Mouse (Mus musculus) midbrain, embryonic 12.5 days (tissue): ENCODE results near the gene Arl15. TPM values are rescaled to one million over a fixed set of nuclear protein-coding genes. Genes with fewer than 3 reads are reported as not detected.
"Not testable (repeated sequence)": the region's sequence is repeated elsewhere in the genome, so short reads cannot be mapped to it uniquely, and the experiment has no call there.

Source experiments
- ATAC-seq: fragments of 200-750 bp; cut with Nextera tagmentation; 2 replicates; pipeline ENCODE4 v1.8.0; 2017; ENCODE audit warnings: low read depth, moderate TSS enrichment, moderate library complexity; ENCODE audit not compliant: low FRiP score
- H3K27ac ChIP-seq: fragments of 300-500 bp; sonication (generic); replicated peaks from 2 replicates; pipeline ENCODE4 v1.5.1; 2016; ENCODE audit warnings: mild to moderate bottlenecking
- H3K27me3 ChIP-seq: fragments of 300-500 bp; sonication (generic); 2 replicates; pipeline ENCODE4 v1.6.1; 2016; ENCODE audit warnings: mild to moderate bottlenecking
- H3K36me3 ChIP-seq: fragments of 300-500 bp; sonication (generic); 2 replicates; pipeline ENCODE4 v1.6.1; 2016
- H3K4me1 ChIP-seq: fragments of 300-500 bp; sonication (generic); 2 replicates; pipeline ENCODE4 v1.6.1; 2016
- H3K4me2 ChIP-seq: fragments of 300-500 bp; sonication (generic); replicated peaks from 2 replicates; pipeline ENCODE4 v1.6.1; 2016; ENCODE audit warnings: mild to moderate bottlenecking, moderate library complexity
- H3K4me3 ChIP-seq: fragments of 300-500 bp; sonication (generic); 2 replicates; pipeline ENCODE4 v1.5.1; 2016; ENCODE audit warnings: mild to moderate bottlenecking
- H3K9ac ChIP-seq: fragments of 300-500 bp; sonication (generic); replicated peaks from 2 replicates; pipeline ENCODE4 v1.6.1; 2016; ENCODE audit warnings: mild to moderate bottlenecking, moderate library complexity
- H3K9me3 ChIP-seq: fragments of 300-500 bp; sonication (generic); 2 replicates; pipeline ENCODE4 v1.6.1; 2016; ENCODE audit warnings: mild to moderate bottlenecking
- WGBS: fragments of 180-500 bp; shearing (Covaris S2); methylation state at CpG from one replicate; pipeline ENCODE4 v1.1.7; 2016; 5-methylcytosine and 5-hydroxymethylcytosine counted together
- polyA plus RNA-seq: library from polyadenylated mRNA; unstranded; fragments of >200 nt; fragmentation: Nextera tagmentation; extraction: Ambion mirVana; gene quantifications from 2 replicates; pipeline ENCODE4 v1.2.1, GENCODE M21; 2016

The Arl15 gene
- polyA plus RNA-seq, 1 experiment from 2014 or later, result 13.2 TPM

DNA sequence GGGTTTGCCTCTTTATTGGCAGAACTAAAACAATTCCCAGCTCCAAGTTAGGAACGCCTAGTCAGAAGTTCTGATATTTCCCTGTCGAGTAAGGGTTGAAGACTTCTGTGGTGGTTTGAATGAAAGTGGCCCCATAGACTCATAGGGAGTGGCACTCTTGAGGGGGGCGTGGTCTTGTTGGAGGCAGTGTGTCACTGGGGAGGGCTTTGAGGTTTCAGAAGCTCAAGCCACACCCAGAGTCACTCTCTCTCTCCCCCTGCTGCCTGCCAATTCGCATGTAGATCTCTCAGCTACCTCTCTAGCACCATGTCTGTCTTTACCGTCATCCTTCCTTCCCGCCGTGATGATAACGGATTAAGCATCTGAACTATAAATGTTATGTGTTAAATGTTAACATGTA is 19.5 kb upstream of the Arl15 start:
- 87% methylated on average over 8 of the region's 8 CpGs for WGBS

DNA sequence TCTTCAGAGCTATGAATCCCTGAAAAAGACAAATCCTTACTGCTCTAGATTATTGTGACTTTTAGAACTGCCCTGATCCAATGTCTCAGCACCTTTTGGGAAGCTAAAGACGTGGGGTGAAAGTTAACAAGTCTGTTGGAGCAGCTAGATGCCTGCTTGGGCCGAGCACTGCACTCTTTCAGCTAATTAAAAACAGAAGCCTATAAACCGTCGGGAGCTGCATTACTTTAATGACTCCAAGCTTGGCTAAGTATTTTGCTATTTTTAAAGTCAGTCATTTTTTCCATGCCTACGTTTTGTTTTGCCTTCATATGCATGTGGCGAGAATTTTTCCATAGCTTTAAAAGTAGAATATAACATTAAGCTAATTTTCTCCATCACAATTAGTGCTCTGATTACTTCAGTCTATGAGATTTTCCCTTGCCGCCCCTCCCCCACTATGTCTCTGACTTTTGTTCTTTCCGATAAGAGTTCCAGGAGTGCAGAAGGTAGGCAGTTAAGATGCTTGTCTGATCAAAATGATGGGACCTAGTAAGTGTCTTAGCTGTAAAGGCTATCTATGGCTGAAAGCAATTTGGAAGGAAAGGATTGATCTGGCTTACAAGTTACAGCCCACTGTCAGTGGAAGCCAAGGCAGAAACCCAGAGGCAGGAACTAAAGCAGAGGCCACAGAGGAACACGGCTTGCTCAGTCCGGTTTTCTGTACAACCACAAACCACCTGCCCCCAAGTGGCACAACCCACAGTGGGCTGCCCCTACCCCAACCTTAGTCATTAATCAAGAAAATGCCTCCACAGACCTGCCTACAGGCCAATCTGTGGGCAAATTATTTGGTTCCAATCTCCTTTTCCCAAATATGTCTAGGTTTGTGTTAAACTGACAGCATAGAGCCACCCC is 18.8 kb upstream of the Arl15 start:
- Histone ChIP-seq H3K4me3 (no peak overlapping the region), H3K9ac (no peak overlapping the region), H3K4me1 (no peaks in the 10 kb centered on the region), H3K27me3 (no peaks in the 10 kb centered on the region), H3K36me3 (no peaks in the 10 kb centered on the region), H3K9me3 (no peaks in the 10 kb centered on the region), H3K4me2 (no peak overlapping the region), H3K27ac (no peak overlapping the region)
- WGBS, result 82% methylated on average over 10 of the region's 10 CpGs
- no peak for ATAC-seq

More for the DNA sequence above, 19.5 kb upstream of the Arl15 start:
- no peak overlapping the region for H3K27ac ChIP-seq
- no peaks in the 10 kb centered on the region for H3K9me3 ChIP-seq
- no peak for ATAC-seq
- H3K4me2 ChIP-seq, result no peak overlapping the region
- H3K27me3 ChIP-seq, result no peaks in the 10 kb centered on the region
- H3K4me3 ChIP-seq, result no peak overlapping the region
- H3K36me3 ChIP-seq, result no peaks in the 10 kb centered on the region
- no peak overlapping the region for H3K9ac ChIP-seq
- H3K4me1 ChIP-seq, result no peaks in the 10 kb centered on the region

DNA sequence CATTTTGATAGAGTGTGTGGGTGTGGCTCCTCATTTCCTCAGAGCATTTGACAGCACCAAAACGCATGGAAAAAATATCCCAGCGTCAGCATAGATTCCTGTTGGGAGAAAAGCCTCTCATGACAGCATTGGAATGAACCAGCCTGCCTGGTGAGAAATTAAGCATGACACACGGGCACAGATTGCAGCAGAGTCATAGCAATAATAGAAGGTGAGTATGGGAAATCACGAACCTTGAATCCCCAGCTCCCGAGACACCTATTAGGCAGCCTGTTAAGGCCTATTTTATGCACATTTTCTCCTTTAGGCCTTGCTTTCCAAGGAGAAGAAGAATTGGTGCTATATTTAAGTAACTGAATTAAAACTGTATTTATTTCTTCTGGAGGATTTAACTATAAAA is 8.5 kb upstream of the Arl15 start:
- Histone ChIP-seq H3K4me3 (no peak overlapping the region), H3K9ac (no peak overlapping the region), H3K9me3 (no peaks in the 10 kb centered on the region), H3K36me3 (no peaks in the 10 kb centered on the region), H3K4me1 (peaks cover 3% of the 10 kb centered on the region; the same call in 1 of the 2 replicates), H3K27ac (no peak overlapping the region), H3K4me2 (no peak overlapping the region), H3K27me3 (no peaks in the 10 kb centered on the region)
- 89% methylated on average over 5 of the region's 5 CpGs for WGBS
- ATAC-seq, result no peak

DNA sequence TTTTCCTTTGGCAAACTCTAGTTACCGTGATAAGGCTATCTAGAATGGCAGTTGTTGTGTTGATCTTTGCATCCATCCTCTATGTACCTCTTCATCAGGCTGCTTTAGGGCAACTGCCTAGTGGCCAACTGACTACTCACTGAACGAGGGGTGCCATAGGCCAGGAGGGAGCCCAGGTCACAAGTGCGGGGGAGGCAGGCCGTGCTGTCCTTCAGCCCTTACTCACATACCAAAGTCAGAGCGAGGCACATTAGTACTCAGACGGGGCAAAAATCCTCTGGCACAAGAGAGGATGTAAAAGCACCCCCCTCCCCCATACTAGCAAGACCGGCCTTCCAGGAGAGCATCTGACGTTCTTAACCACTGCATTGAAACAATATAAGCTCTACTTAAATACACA is 7.2 kb upstream of the Arl15 start:
- Histone ChIP-seq H3K27ac (no peak overlapping the region), H3K4me2 (no peak overlapping the region), H3K9me3 (no peaks in the 10 kb centered on the region), H3K27me3 (no peaks in the 10 kb centered on the region), H3K9ac (no peak overlapping the region), H3K36me3 (no peaks in the 10 kb centered on the region), H3K4me3 (no peak overlapping the region), H3K4me1 (peaks cover 3% of the 10 kb centered on the region; the same call in 1 of the 2 replicates)
- ATAC-seq, result no peak
- WGBS, result 77% methylated on average over 8 of the region's 8 CpGs

DNA sequence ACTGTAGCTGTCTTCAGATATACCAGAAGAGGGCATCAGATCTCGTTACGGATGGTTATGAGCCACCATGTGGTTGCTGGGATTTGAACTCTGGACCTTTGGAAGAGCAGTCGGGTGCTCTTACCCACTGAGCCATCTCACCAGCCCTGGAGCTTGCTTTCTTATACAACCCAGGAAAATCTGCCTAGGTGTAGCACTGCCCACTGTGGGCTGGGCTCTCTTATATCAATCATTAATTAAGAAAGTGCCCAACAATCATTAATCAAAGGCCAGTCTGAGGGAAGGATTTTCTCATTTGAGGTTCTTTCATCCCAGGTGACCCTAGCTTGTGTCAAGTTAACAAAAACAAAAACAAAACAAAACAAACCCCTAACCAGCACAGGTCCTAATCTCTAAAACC is 4.3 kb upstream of the Arl15 start:
- H3K4me3 ChIP-seq, H3K9me3 ChIP-seq, H3K4me1 ChIP-seq, H3K36me3 ChIP-seq, H3K4me2 ChIP-seq, ATAC-seq, H3K27me3 ChIP-seq, H3K27ac ChIP-seq, H3K9ac ChIP-seq: not testable (repeated sequence)
- WGBS, result 91% methylated on average over 3 of the region's 3 CpGs

GRCm38 (mm10) chr13:113793637-113794036 is 668 bp upstream of the Arl15 start:
- H3K4me3 ChIP-seq, result peak overlapping the region; percentile 89
- H3K9ac ChIP-seq, result peak overlapping the region; percentile 78
- H3K4me1 ChIP-seq, result peaks cover 22% of the 10 kb centered on the region
- no peaks in the 10 kb centered on the region for H3K9me3 ChIP-seq
- WGBS, result 79% methylated on average over 9 of the region's 9 CpGs
- H3K36me3 ChIP-seq, result no peaks in the 10 kb centered on the region
- peak overlapping the region; percentile 63 for H3K4me2 ChIP-seq
- H3K27me3 ChIP-seq, result no peaks in the 10 kb centered on the region
- ATAC-seq, result no peak
- H3K27ac ChIP-seq, result peak overlapping the region; percentile 92

DNA sequence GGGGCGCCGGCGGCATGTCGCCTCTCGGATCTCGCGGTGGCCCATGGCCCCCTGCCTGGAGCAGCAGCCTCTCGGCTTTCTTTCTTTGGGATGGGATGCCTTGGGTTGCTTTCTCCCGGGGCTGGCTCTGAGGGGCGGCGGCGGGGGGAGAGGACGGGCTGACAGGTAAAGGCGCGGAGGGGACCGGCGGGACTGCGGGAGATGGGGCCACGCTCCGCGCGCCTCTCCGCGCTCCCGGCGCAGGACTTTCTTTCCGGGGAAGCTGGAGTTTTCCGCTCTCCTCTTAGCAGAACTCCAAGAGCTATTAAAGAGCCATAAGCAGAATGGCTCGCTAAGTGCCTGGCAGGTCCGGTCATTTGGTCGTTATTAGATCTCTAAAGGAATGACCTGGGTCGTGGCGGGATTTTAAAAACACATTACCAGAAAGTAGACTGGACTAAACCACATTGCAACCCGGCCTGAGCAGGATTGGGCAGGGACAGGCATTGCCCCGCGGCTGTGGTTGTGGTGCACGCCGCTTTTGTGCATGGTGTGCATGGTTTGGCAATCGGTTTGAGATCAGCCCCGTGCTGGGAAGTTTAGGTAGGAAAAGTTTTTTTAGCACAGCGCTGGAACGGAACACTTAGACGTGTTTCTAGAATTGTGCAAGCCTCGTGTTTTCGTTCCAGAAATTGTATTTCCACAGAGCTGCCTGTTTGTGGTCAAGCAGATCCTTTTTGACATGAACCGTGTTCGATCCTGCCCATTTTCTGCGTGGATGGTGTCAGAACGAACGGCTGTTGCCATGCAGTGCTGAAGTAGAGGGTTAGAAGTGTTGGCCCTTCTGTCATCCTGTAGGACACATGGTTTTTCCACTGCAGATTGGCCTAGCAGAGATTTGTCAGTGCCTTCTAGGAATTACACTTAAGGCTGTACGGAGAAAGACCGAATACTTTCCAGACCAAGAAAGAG is 675 bp downstream of the Arl15 start:
- Histone ChIP-seq H3K4me3 (peak overlapping the region; percentile 89), H3K9ac (peak overlapping the region; percentile 90), H3K4me2 (peak overlapping the region; percentile 72), H3K4me1 (peaks cover 22% of the 10 kb centered on the region), H3K27ac (peak overlapping the region; percentile 92), H3K9me3 (no peaks in the 10 kb centered on the region), H3K27me3 (no peaks in the 10 kb centered on the region), H3K36me3 (no peaks in the 10 kb centered on the region)
- peak; percentile 57 for ATAC-seq
- 2% methylated on average over 52 of the region's 52 CpGs for WGBS

- H3K4me2 ChIP-seq, result no peak overlapping the region
- no peaks in the 10 kb centered on the region for H3K9me3 ChIP-seq
- no peaks in the 10 kb centered on the region for H3K27me3 ChIP-seq
- 93% methylated on average over 6 of the region's 6 CpGs for WGBS
- H3K9ac ChIP-seq, result no peak overlapping the region
- no peak overlapping the region for H3K4me3 ChIP-seq
- no peak overlapping the region for H3K27ac ChIP-seq
- peaks cover 22% of the 10 kb centered on the region for H3K4me1 ChIP-seq
- no peak for ATAC-seq
- H3K36me3 ChIP-seq, result no peaks in the 10 kb centered on the region
Measured at GRCm38 (mm10) chr13:113797378-113797777, 3.1 kb downstream of the Arl15 start.

DNA sequence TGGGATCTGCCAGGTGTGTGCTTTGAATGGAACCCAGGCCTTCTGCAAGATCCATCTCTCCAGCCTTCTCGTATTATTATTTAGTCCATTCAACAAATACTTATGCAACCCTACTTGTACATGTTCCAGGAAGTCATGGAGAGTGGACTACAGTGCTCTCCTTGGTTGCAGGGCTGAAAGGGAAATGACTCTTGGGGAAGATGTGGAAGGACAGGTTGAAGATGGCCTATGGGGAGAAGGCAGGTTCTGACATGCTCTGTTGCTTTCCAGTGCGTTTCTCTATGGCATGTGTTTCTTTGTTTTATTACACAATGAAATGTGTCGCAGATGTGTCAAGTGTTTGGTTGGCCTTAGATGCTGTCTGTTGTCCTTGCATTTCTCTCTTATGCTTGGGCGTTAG is 5.1 kb downstream of the Arl15 start:
- WGBS, result 90% methylated on average over 4 of the region's 4 CpGs
- Histone ChIP-seq H3K4me3 (no peak overlapping the region), H3K9ac (no peak overlapping the region), H3K9me3 (no peaks in the 10 kb centered on the region), H3K27me3 (no peaks in the 10 kb centered on the region), H3K4me2 (no peak overlapping the region), H3K27ac (no peak overlapping the region), H3K4me1 (peaks cover 19% of the 10 kb centered on the region), H3K36me3 (no peaks in the 10 kb centered on the region)
- no peak for ATAC-seq

GRCm38 (mm10) chr13:113800246-113800645 is 5.9 kb downstream of the Arl15 start:
- Histone ChIP-seq H3K9me3 (no peaks in the 10 kb centered on the region), H3K27me3 (no peaks in the 10 kb centered on the region), H3K4me2 (no peak overlapping the region), H3K9ac (no peak overlapping the region), H3K36me3 (no peaks in the 10 kb centered on the region), H3K4me1 (peaks cover 15% of the 10 kb centered on the region), H3K4me3 (no peak overlapping the region), H3K27ac (no peak overlapping the region)
- WGBS, result 92% methylated on average over 4 of the region's 4 CpGs
- no peak for ATAC-seq

DNA sequence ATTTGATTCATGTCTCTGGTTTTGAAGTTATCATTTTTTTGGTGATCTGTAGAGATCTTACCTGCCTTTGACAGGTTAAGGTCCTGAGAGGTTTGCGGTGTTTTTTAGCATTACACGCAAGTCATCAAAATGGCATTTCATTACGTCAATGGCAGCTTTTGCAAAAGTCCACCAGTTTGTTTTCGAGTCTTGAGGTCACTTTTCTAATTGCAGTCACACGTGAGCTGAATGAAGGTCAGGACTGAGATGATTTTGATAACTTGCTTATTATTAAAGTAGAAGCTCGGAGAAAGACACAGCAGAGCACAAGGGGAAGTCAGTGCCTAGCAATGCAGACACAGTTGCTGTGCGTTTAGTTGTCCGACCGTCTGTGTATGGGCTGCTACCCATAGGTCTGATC is 8.3 kb downstream of the Arl15 start:
- no peak overlapping the region for H3K27ac ChIP-seq
- H3K27me3 ChIP-seq, result no peaks in the 10 kb centered on the region
- no peak overlapping the region for H3K4me3 ChIP-seq
- H3K9me3 ChIP-seq, result no peaks in the 10 kb centered on the region
- H3K36me3 ChIP-seq, result no peaks in the 10 kb centered on the region
- WGBS, result 92% methylated on average over 9 of the region's 9 CpGs
- ATAC-seq, result no peak
- no peak overlapping the region for H3K4me2 ChIP-seq
- no peaks in the 10 kb centered on the region for H3K4me1 ChIP-seq
- no peak overlapping the region for H3K9ac ChIP-seq

DNA sequence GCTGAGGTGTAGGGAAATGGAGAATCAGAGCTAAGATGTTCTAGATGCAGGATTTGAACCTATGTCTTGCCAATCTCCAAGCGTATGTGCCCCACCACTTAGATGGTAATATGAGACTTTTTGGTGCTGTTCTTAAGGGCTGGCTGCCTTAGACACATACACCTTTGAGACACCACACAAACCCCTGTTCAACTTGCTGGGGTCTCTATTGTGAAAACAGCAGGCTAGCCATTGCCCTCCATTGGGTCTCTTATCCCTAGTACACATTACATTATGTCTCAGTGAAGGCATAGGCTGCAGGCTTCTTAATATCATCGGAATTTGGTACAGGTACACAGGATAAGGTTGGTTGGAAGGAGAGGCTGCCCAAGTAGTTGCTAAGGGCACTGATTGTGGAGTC is 16.8 kb downstream of the Arl15 start:
- WGBS, result 94% methylated on average over 2 of the region's 2 CpGs
- no peaks in the 10 kb centered on the region for H3K9me3 ChIP-seq
- no peaks in the 10 kb centered on the region for H3K36me3 ChIP-seq
- H3K4me1 ChIP-seq, result peaks cover 13% of the 10 kb centered on the region
- H3K27me3 ChIP-seq, result no peaks in the 10 kb centered on the region
- H3K4me3 ChIP-seq, result no peak overlapping the region
- ATAC-seq, result no peak
- H3K4me2 ChIP-seq, result no peak overlapping the region
- no peak overlapping the region for H3K9ac ChIP-seq
- no peak overlapping the region for H3K27ac ChIP-seq
